Mouse (Mus musculus): Measurements from ENCODE around the gene Hoxc4. TPM values are rescaled to one million over a fixed set of nuclear protein-coding genes. Genes with fewer than 3 reads are reported as not detected.

Gene Hoxc4
- total RNA-seq, 2 experiments from 2014 or later: not detected

DNA sequence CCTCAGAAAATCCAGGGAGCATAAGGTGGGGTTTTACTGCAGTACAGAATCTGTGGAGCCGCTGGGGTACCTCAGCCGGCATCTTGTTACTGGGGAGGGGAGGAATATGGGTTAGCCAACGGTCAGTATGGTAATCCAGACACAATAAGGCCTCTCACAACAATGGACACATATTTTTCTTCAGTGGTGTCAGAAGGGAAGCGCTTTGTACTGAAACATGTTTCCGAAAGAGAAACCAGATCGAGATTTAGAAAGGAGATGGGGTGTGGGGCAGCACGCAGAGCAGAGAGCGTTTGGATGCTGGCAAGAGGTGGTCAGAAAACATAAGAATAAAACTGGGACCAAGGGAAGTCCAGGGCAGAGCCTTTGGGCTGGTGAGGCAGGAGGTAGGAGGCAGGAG lies 11.4 kb downstream of the Hoxc4 start:
- DNase-seq (ENCODE audit: extremely low spot score in 1 of 2, low spot score in 2 of 2): no peak
- intact Hi-C loops (cut with DNase I): no loop called here

DNA sequence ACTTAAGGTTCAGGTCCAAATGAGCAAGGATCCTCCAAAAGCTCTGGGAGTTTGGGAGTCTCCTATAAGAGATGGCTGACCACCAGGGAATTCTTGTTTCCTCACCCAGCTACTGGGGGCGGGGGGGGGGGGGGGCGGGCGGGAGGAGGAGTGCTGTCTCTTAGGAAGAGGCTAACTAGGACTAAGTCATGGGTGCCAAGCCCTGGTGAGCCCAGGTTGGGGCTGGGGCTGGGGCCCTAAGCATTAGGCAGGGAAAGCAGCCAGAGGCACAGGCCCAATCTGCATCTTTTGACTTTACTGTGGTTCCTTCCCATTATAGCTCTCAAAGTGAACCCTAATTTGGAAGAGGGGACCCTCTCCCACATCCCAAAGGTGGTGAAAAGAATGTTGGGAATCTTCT lies 13.4 kb downstream of the Hoxc4 start:
- no peak for DNase-seq (ENCODE audit: extremely low spot score in 1 of 2, low spot score in 2 of 2)
- intact Hi-C loops (cut with DNase I): no loop called here

DNA sequence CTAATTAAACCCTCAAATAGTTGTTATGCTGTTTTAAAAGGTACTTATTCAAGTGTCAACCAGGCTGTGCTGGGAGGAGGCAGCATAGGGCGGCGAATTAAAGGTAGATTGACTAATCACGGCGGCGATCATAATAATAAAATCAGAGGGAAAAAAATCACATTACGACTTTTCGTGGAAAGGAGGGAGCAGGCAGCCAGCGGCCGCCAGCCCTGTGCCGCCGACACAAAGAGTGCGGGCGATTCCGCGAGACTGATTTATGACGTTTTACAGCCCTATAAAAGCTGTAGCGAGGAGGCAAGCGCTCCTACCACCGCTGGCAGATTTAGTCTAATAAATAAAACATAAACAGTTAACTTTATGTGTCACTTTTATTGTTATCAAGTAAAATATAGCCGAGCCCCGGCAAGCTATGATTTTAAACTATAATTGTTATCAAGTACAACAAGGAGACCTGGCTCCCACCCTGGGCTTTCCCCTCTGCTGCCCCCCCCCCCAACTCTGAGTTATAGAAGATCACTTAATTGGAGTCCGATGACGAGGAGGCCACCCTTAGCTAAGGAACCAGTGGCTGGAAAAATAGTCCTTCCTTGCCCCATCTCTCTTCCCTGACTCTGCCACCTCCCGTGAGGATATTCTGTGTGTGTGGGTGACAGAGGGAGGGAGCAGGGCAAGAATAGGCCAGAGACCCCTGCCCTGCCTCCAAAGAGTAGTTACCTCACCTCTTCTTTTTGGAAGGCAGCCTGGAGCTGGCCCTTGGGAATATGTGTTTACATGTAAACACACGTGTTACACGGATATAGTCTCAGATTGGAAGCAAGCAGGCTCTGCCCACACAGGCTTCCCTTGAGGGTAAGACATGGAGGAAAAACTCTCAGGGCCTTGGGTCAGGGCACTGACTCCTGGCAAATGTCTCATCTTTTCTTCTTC lies 14.2 kb downstream of the Hoxc4 start:
- intact Hi-C loops (cut with DNase I): no loop called here

DNA sequence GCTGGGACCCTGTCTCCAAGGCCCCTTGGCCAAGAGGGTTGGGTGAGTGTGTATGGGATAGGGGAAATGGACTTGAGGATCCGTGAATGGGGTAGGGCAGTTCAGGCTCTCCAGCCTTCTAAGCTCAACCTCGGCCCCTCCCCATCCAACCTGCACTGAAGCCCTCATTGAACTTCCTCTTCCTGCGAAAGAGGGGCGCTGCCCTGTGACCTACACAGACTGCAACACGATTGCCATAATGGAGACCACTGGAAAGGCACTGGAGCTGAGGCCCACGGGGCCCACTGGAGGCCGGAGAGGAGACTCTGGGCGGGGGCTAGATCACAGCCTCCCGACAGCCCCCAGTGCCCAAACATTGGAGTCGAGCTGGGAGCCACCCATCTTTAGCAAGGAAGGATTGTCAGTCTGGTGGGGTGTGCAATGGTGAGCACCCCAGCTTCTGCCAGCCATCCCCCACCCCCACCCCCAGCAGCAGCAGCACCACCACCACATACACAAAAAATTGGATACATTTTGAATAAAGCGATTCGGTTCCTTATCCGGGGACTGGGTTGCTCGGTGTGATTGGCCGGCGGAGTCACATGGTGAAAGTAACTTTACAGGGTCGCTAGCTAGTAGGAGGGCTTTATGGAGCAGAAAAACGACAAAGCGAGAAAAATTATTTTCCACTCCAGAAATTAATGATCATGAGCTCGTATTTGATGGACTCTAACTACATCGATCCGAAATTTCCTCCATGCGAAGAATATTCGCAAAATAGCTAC lies 15.5 kb downstream of the Hoxc4 start:
- intact Hi-C loops (cut with DNase I): no loop called here
- DNase-seq (ENCODE audit: extremely low spot score in 1 of 2, low spot score in 2 of 2): no peak

More for the DNA sequence above, 14.2 kb downstream of the Hoxc4 start:
- no peak for DNase-seq (ENCODE audit: extremely low spot score in 1 of 2, low spot score in 2 of 2)

DNA sequence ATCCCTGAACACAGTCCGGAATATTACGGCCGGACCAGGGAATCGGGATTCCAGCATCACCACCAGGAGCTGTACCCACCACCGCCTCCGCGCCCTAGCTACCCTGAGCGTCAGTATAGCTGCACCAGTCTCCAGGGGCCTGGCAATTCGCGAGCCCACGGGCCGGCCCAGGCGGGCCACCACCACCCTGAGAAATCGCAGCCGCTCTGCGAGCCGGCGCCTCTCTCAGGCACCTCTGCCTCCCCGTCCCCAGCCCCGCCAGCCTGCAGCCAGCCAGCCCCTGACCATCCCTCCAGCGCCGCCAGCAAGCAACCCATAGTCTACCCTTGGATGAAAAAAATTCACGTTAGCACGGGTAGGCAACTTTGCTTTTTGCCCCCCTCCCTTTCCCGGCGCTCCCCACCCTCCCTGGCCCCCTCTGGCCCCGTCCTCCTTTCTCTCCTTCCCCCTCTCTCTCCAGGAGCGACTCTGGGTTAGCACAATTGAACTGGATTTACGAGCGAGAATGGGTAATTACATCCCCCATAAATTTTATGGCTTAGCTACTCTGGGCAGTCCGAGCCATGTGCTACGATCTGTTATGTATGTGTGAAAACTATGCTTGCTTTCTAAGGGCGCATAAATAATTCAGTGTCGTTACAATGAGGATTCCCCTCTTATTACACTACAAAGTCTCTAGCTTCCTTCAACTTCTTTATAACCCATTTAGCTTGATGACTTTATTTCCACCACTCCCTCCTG lies 16.2 kb downstream of the Hoxc4 start:
- intact Hi-C loops (cut with DNase I): no loop called here
- no peak for DNase-seq (ENCODE audit: extremely low spot score in 1 of 2, low spot score in 2 of 2)

DNA sequence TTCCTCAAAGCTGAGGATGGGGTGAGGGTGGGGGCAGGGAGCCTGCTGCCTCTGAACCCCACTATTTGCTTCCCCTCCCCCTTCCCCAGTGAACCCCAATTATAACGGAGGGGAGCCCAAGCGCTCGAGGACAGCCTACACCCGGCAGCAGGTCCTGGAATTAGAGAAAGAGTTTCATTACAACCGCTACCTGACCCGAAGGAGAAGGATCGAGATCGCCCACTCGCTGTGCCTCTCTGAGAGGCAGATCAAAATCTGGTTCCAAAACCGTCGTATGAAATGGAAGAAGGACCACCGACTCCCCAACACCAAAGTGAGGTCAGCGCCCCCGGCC lies 16.8 kb downstream of the Hoxc4 start:
- DNase-seq (ENCODE audit: extremely low spot score in 1 of 2, low spot score in 2 of 2): no peak
- intact Hi-C loops (cut with DNase I): no loop called here

DNA sequence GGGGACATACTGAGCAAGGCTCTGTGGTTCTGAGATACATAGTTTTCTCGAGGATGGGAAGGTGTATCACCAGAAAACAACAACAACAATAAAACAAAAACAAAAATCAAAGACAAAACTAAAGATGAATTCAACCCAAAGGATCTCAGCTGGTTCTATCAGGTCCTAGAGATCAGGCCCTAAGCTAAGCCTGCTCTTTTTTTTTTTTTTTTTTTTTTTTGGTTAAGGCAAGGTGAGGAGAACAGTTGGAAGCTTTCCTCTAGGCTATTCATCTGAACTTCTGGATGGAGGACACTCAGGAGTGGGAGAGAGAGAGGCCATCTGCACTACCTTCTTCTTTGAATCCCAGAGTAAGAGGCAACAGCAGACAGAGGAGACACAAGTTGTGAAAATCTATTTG lies 18.8 kb downstream of the Hoxc4 start:
- no peak for DNase-seq (ENCODE audit: extremely low spot score in 1 of 2, low spot score in 2 of 2)
- intact Hi-C loops (cut with DNase I): no loop called here

DNA sequence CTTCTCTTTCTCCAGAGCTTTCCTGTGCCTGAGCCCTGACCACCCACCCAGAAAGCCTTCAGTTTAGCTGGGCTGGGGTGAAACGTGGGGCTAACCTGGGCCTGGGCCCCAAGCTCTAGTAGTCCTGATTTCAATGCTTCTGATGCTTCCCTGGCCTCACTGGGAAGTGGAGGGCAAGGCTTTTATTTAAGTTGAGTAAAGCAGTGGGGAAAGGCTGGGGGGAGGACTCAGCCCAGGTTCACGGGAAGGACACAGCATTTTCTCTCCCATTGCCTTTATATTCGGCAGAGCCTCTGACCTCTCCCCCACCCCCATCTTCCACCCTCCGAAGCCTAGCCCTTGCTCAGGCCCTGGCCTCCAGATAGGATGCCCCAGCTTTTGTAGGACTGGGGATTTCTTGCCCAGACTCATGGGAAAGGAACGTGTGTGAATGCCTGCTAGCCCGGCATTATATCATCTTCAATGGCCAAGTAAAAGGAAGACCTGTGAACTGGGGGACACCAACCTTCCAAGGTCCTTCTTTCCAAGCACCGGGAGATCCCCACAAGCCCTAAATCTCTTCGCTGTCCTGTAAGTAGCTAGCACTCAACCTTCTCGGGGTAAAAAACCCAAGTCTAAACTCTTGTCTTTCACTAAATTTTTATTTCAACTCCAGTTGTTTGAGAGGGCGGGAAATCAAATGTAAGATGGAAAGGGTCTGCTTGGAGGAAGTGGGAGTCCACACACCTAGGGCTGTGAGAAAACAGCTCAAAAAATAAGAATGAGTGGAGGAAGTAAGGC lies 20.2 kb downstream of the Hoxc4 start:
- no peak for DNase-seq (ENCODE audit: extremely low spot score in 1 of 2, low spot score in 2 of 2)
- intact Hi-C loops (cut with DNase I): no loop called here

DNA sequence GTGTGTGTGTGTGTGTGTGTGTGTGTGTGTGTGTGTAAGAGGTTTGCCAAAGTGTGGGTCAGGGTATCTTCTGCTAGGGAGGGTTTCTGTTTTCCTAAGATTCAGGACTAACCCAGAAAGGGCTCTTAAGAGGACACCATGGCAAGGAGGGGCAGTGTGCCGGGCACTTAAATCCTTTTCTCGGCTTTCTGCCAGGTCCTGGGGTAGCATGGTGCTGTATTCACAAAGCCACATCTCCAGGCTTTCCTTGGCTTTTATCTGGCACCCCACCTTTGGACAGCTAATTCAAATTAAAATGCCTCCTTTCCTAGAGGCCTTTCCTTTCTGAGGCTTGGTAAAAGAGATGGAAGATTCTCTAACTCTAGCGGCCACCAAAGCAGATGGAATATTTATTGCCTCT lies 20.9 kb downstream of the Hoxc4 start:
- intact Hi-C loops (cut with DNase I): no loop called here
- DNase-seq (ENCODE audit: extremely low spot score in 1 of 2, low spot score in 2 of 2): no peak

DNA sequence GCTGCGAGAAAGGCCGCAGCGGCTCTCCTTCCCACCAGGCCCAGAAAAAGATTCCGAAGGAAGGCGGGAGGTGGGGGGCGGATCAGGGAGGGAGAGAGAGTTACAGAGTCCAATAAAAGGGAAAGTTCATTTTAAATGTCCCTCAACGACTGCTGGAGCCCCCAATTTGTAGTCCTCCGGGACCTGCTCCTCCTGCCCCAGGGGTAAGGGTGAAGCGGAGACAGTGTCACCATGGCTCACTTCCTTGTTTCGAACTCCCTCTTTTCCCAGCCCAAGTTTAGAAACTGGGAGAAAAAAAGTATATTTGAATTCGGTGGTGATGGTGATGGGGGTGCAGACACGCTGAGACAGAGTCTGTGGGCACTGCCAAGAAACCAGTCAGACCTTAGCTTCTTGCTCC lies 21.9 kb downstream of the Hoxc4 start:
- DNase-seq (ENCODE audit: extremely low spot score in 1 of 2, low spot score in 2 of 2): no peak
- intact Hi-C loops (cut with DNase I): no loop called here

DNA sequence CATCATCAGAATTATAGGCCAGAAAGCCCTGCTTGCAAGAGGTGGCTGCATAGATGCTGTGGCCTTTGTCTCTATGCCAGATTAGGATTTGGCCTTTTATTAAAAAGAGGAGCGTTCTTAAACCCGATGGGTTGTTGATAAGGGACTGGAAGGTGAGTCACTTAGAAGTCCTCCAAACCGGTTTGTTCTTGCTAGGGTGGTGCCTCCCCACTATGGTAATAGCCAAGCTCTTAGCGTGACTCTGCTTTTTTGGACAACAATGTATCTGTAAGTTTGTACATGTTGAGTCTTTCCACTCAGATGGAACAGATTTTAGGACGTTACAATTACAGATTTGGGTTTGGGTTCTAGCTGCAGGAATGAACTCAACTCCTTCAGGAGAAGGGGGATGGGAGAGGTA lies 22.9 kb downstream of the Hoxc4 start:
- no peak for DNase-seq (ENCODE audit: extremely low spot score in 1 of 2, low spot score in 2 of 2)
- intact Hi-C loops (cut with DNase I): no loop called here

DNA sequence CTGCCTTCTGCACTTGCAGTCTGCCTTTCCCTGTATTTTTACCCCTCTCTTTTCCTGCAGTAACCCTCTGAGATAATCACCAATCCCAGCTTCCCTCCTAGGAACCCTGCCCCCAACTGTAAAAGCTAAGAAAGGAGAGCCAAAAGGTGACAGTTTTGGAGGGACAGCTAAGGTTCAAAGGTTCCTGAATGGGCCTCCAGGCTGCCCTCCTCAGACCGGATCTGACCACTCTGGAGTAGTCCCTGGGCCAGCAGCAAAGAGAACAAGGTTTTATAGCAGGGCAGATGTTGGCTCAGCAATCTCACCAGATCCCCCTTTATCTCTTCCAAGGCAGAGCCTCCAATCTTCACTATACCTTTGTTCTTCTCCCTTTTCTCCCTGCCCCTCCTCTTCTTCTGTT lies 23.5 kb downstream of the Hoxc4 start:
- intact Hi-C loops (cut with DNase I): no loop called here
- no peak for DNase-seq (ENCODE audit: extremely low spot score in 1 of 2, low spot score in 2 of 2)

DNA sequence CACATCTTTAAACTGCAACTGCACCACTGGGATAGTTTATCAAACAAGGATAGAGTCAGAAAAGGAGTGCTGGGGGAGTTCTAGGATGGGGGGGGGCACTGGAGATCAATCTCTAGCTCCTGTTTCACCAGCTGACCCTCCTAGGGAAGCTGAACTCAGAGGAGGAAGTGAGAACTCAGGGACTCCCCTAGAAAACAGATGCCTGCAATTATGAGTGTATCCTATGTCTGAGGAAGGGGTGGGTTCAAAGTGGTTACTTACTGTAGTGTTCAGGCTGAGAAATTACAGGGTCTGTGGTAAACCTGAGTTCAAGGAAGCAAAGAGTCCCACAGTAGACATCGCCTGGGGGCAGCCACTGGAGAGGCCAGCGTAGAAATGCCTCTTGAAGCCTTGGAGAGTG lies 32.9 kb downstream of the Hoxc4 start:
- intact Hi-C loops (cut with DNase I): no loop called here
- DNase-seq (ENCODE audit: extremely low spot score in 1 of 2, low spot score in 2 of 2): no peak

DNA sequence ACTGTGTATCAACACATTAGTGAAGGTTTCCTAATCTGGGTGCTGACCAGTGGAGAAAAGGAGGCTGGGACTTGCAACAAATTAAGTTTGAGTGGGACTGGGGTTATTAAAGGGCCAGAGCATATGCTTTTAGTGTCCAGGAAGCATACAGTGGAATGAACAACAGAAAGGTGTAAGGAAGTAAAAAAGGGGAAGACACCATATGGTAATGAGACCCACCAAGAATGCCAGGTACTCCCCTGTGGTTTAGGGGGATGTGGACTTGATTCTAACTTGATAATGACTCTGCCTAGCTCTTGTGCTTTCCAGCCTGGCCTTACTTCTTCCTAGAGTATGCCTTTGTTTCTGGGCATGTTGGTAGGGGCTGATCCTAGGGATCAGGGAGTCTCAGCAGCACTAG lies 34.5 kb downstream of the Hoxc4 start:
- intact Hi-C loops (cut with DNase I): no loop called here
- no peak for DNase-seq (ENCODE audit: extremely low spot score in 1 of 2, low spot score in 2 of 2)

DNA sequence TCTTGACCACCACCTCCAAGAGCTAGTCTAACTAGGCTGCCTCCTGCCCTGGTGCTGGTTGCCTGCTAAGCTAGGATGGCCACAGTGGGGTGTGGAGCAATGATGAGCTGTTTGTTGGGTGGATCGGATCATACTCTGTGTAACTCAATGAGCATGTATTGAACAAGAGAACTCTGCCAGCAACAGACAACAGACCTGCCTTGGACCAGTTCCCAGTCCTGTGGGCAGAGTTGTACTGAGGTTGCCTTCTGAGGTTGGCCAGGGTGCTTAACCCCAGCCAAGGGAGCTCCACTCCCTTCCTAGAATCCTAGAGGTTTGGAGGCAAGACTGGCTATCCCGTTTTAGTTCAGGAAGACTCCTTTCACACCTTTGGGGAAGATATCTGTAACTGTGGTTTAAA lies 37.7 kb downstream of the Hoxc4 start:
- intact Hi-C loops (cut with DNase I): no loop called here
- no peak for DNase-seq (ENCODE audit: extremely low spot score in 1 of 2, low spot score in 2 of 2)

DNA sequence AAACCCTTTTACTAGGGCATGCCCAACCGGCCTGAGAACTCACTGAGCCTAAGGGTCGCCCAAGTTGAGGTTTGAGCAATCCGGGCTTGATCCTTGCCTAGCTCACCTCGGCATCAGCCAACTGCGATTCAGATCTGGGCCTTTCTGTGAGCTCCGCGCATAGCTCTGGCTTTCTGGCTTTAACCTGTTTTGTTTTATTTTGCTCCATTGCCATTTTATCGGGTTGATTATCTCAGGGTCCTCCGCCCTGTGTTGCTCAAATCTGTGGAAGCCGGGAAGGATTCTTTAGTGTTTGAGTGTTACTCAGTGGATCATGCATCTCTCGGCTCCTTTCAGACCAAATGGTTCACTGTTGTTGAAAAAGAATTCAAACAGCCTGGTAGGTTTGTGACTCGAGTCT lies 40.0 kb downstream of the Hoxc4 start:
- intact Hi-C loops (cut with DNase I): no loop called here
- DNase-seq (ENCODE audit: extremely low spot score in 1 of 2, low spot score in 2 of 2): no peak

DNA sequence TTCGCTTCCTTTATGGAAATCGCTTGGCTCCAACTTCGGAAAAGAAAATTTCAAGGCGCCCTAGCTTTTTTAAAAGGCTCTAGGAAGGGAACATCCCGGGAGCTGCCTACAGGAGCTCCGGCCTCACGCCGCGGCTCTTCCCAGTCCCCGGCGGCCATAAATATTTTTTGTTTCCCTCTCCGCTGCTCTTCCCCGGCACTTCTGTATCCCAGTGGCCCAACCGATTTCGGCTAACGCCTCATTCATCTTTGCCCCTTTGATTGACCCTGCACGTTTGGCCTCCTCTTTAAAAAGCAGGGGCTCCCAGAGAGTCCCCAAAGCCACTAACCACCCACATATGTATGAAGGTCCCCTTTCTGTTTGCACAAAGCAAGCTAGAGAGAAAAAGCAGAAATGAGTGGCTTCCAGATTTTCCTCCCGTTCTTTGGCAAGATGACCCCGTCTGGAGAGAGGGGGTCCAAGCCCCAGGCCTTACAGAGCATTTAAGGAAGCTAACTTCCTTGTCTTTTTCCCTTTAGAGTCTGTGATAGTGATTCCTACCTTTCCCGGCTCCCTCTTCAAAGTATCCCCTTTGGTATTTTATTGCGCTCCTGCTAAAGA lies 40.8 kb downstream of the Hoxc4 start:
- no peak for DNase-seq (ENCODE audit: extremely low spot score in 1 of 2, low spot score in 2 of 2)
- intact Hi-C loops (cut with DNase I): no loop called here

DNA sequence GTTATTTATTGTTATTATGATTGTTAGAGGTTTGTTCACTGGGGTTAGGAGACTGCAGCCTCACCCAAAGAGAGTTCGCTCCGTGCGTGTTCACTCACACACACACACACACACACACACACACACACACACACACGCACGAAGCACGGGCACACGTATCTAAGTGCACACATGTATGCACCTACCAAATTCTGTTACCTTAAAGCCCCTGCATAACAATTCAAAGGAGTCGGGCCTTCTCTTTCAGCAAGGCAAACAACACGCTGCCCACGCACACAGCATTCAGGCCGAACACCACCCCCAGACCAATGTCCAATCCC lies 41.2 kb downstream of the Hoxc4 start:
- intact Hi-C loops (cut with DNase I): no loop called here
- no peak for DNase-seq (ENCODE audit: extremely low spot score in 1 of 2, low spot score in 2 of 2)

Measured in left cerebral cortex, postnatal 10 days (tissue).